Mouse (Mus musculus): ENCODE results near the gene Toporsl. TPM values are rescaled to one million over a fixed set of nuclear protein-coding genes. Genes with fewer than 3 reads are reported as not detected.

Toporsl gene
- total and polyA plus RNA-seq, 3 experiments = 0.85 to 2.6 (median 2.4) TPM

GRCm38 (mm10) chr4:52586194-52586734 is 9.8 kb upstream of the Toporsl start (continued):
- TF ChIP-seq ETS1 (conservative IDR thresholded peaks at IDR 0.05; ENCODE audit: low read depth, low read length) (no peak), JUN (IDR thresholded peaks at IDR 0.05; ENCODE audit: insufficient read depth, low read depth, low read length) (no peak), TCF12 (IDR thresholded peaks at IDR 0.05; ENCODE audit: low read depth, low read length) (peak; percentile 55), USF2 (conservative IDR thresholded peaks at IDR 0.05; ENCODE audit: low read depth, low read length) (peak; percentile 59), E2F4 (IDR thresholded peaks at IDR 0.05; ENCODE audit: insufficient replicate concordance, low read depth, low read length) (no peak)

- Histone ChIP-seq H3K4me3 (replicated peaks in 1 of 3; ENCODE audit: low read depth in 2 of 3, low read length in 2 of 3, poor library complexity in 1 of 3) (no peak overlapping the region), H3K4me1 (ENCODE audit: control insufficient read depth in 1 of 2, insufficient read depth in 2 of 2) (peaks cover 0 to 13% of the 10 kb centered on the region in 2 experiments; a peak in 2 of 4 replicates), H3K79me2 (replicated peaks; ENCODE audit: control insufficient read depth, extremely low read depth, insufficient read depth, poor library complexity, severe bottlenecking) (no peaks in the 10 kb centered on the region), H3K4me2 (ENCODE audit: insufficient read depth, low read depth, poor library complexity, severe bottlenecking) (no peak overlapping the region), H3K9me3 (replicated peaks; ENCODE audit: low read length) (no peaks in the 10 kb centered on the region), H3K9ac (ENCODE audit: insufficient read depth, low read depth) (no peak overlapping the region), H3K27ac (ENCODE audit: insufficient read depth, low read depth) (no peak overlapping the region), H3K36me3 (replicated peaks in 1 of 2; ENCODE audit: control insufficient read depth in 1 of 2, insufficient read depth in 1 of 2, low read length in 1 of 2) (no peaks in the 10 kb centered on the region), H3K27me3 (replicated peaks) (no peaks in the 10 kb centered on the region)
- in situ Hi-C loops (cut with MboI; ENCODE audit: low pct_ligation_motif_present, low pct_unique_long_range_greater_than_20kb, low sequenced_read_pairs) = no loop called here
- dilution Hi-C loops (cut with MboI; ENCODE audit: extremely low pct_ligation_motif_present, extremely low pct_unique_long_range_greater_than_20kb, low sequenced_read_pairs) = no loop called here
- no peak for DNase-seq (ENCODE audit: extremely low read depth)
- TF ChIP-seq ELF1 (IDR thresholded peaks at IDR 0.05; ENCODE audit: low read depth, low read length) = no peak
- no peak for TF ChIP-seq MAZ (IDR thresholded peaks at IDR 0.05; ENCODE audit: low read depth, low read length)
- no peak for TF ChIP-seq MXI1 (IDR thresholded peaks at IDR 0.05; ENCODE audit: low read depth, low read length)
- TF ChIP-seq CHD1 (IDR thresholded peaks at IDR 0.05; ENCODE audit: low read depth, low read length) = no peak
- TF ChIP-seq MEF2A (IDR thresholded peaks at IDR 0.05; ENCODE audit: borderline replicate concordance, low read depth, low read length) = no peak
- TF ChIP-seq E2F4 (IDR thresholded peaks at IDR 0.05; ENCODE audit: insufficient replicate concordance, low read depth, low read length) = no peak
- no peak for TF ChIP-seq EP300 (IDR thresholded peaks at IDR 0.05; ENCODE audit: low read length)
- TF ChIP-seq CTCF (conservative IDR thresholded peaks at IDR 0.05 in 1 of 2, IDR thresholded peaks at IDR 0.05 in 1 of 2; ENCODE audit: low read depth in 2 of 2, low read length in 2 of 2) = no peak
- no peak for TF ChIP-seq CHD2 (IDR thresholded peaks at IDR 0.05; ENCODE audit: low read length)
- no peak for TF ChIP-seq KAT2A (IDR thresholded peaks at IDR 0.05; ENCODE audit: insufficient replicate concordance, low read length)
- TF ChIP-seq TBP (conservative IDR thresholded peaks at IDR 0.05; ENCODE audit: low read depth, low read length) = no peak
- no peak for TF ChIP-seq NRF1 (IDR thresholded peaks at IDR 0.05; ENCODE audit: low read depth, low read length)
- no peak for TF ChIP-seq IRF4 (IDR thresholded peaks at IDR 0.05; ENCODE audit: low read depth, low read length)
- TF ChIP-seq POLR2A (IDR thresholded peaks at IDR 0.05; ENCODE audit: low read depth, low read length) = no peak
- TF ChIP-seq TCF12 (IDR thresholded peaks at IDR 0.05; ENCODE audit: low read depth, low read length) = no peak
- TF ChIP-seq NELFE (IDR thresholded peaks at IDR 0.05; ENCODE audit: low read depth, low read length) = no peak
These were observed 2.2 kb upstream of the Toporsl start for GRCm38 (mm10) chr4:52593821-52594356.

All from CH12.LX (cell line).